Mouse (Mus musculus) hindbrain, embryonic 16.5 days (tissue): ENCODE measurements at regions not wholly inside any gene's neighbourhood (a gene's known extent, or its start where the extent isn't known, plus 50 kb on each side); places are given as distances from the start of the nearest gene placed in this dataset.

Experiments
- ATAC-seq: fragments of 200-750 bp; cut with Nextera tagmentation; 2 replicates; pipeline ENCODE4 v1.8.0; 2017; ENCODE audit warnings: moderate TSS enrichment, moderate library complexity
- H3K27ac ChIP-seq: fragments of 300-500 bp; sonication (generic); 2 replicates; pipeline ENCODE4 v1.5.1; 2014; ENCODE audit warnings: low read depth, mild to moderate bottlenecking, control low read depth, low read length, moderate library complexity
- H3K27me3 ChIP-seq: fragments of 300-500 bp; sonication (generic); replicated peaks from 2 replicates; pipeline ENCODE4 v1.6.1; 2014; ENCODE audit warnings: low read length; ENCODE audit not compliant: control insufficient read depth, insufficient read depth
- H3K36me3 ChIP-seq: fragments of 300-500 bp; sonication (generic); 2 replicates; pipeline ENCODE4 v1.6.1; 2014; ENCODE audit warnings: mild to moderate bottlenecking, low read length, moderate library complexity, mixed read lengths; ENCODE audit not compliant: control insufficient read depth, insufficient read depth
- H3K4me1 ChIP-seq: fragments of 300-500 bp; sonication (generic); 2 replicates; pipeline ENCODE4 v1.6.1; 2014; ENCODE audit warnings: low read depth, low read length; ENCODE audit not compliant: control insufficient read depth, insufficient read depth
- H3K4me2 ChIP-seq: fragments of 300-500 bp; sonication (generic); 2 replicates; pipeline ENCODE4 v1.6.1; 2014; ENCODE audit warnings: mild to moderate bottlenecking, low read length, control low read depth, moderate library complexity
- H3K4me3 ChIP-seq: fragments of 300-500 bp; sonication (generic); 2 replicates; pipeline ENCODE4 v1.5.1; 2014; ENCODE audit warnings: mild to moderate bottlenecking, low read length, control low read depth, moderate library complexity
- H3K9ac ChIP-seq: fragments of 300-500 bp; sonication (generic); 2 replicates; pipeline ENCODE4 v1.6.1; 2014; ENCODE audit warnings: low read depth, mild to moderate bottlenecking, control low read depth, low read length, moderate library complexity
- H3K9me3 ChIP-seq: fragments of 300-500 bp; sonication (generic); 2 replicates; pipeline ENCODE4 v1.6.1; 2014; ENCODE audit warnings: mild to moderate bottlenecking, low read length, moderate library complexity; ENCODE audit not compliant: control insufficient read depth
- WGBS: fragments of 180-500 bp; shearing (Covaris S2); extraction: QIAGEN DNeasy Blood & Tissue Kit; methylation state at CpG from one replicate; pipeline ENCODE4 v1.1.7; 2014; 5-methylcytosine and 5-hydroxymethylcytosine counted together

DNA sequence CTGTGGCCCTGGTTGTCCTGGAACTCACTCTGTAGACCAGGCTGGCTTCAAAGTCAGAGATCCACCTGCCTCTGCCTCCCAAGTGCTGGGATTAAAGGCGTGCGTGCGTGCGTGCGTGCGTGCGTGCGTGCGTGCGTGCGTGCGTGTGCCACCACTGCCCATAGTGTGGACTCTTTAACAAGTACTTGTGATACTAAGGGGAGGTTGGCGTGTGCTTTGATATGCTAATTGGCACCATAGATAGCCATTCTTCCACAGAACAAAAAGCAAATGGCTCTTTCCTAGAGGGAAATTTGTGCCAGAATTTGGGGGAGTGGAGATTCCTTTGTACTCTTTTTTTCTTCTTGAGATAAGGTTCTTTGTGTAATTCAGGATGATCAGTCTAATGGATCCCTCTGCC lies 91.3 kb upstream of the Nr5a2 start:
- no peaks in the 10 kb centered on the region for H3K27me3 ChIP-seq
- H3K9me3 ChIP-seq = no peaks in the 10 kb centered on the region
- H3K4me1 ChIP-seq = no peaks in the 10 kb centered on the region
- no peaks in the 10 kb centered on the region for H3K36me3 ChIP-seq
- H3K9ac ChIP-seq = no peak overlapping the region
- H3K27ac ChIP-seq = no peak overlapping the region
- H3K4me2 ChIP-seq = no peak overlapping the region
- H3K4me3 ChIP-seq = no peak overlapping the region
- ATAC-seq = no peak
- 72% methylated on average over 13 of the region's 13 CpGs for WGBS

DNA sequence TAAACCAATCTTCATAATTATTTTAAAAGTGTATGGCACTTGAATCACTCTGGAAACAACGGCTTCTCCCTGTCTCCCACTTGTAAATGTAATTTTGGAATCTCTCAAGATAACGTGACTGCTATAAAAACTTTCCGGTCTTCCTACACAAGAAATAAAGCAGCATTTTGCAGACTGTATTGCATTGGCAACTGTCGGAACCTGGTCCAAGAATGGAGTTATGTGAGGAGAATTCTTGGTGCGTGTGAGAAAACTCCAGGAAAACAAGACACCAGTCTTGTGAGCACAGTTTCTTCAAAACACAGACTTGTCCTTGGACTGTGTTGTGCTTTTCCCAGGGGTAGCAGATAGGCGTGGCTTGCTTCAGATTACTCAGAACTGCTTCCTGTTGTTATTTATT lies 83.8 kb upstream of the Nr5a2 start:
- WGBS = 88% methylated on average over 6 of the region's 6 CpGs
- no peak overlapping the region for H3K27ac ChIP-seq
- no peak overlapping the region for H3K4me2 ChIP-seq
- no peak for ATAC-seq
- H3K36me3 ChIP-seq = no peaks in the 10 kb centered on the region
- no peaks in the 10 kb centered on the region for H3K4me1 ChIP-seq
- no peak overlapping the region for H3K4me3 ChIP-seq
- H3K9ac ChIP-seq = no peak overlapping the region
- H3K27me3 ChIP-seq = no peaks in the 10 kb centered on the region
- no peaks in the 10 kb centered on the region for H3K9me3 ChIP-seq

DNA sequence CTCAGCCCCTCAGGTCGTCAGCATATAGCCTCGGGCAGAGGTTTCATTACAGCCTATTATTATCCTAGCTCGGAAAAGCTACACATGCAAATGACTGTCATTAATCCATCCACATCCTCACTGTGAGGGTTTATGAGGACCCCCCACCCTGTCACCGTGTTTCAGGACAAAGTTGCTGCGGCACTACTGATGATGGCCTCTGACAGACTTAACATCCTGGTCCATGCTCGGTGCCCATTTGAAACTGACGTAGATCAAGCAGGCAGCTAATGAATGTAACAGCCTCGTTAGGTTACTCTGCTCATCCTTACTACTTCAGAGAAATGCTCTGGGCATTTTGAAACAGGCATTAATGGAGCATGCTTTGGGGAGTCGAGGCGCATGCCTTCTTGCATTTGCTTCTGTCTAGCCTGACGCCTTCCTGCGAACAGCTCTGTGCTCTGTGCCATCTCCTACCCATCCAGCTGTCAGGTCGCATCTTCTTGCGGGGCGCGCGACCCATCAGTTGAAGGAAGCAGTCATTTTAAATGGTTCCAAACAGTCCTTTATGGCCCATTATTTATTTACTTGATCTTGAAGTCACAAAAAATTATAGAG lies 82.3 kb upstream of the Nr5a2 start:
- no peak overlapping the region for H3K4me2 ChIP-seq
- no peak overlapping the region for H3K27ac ChIP-seq
- no peaks in the 10 kb centered on the region for H3K9me3 ChIP-seq
- ATAC-seq = no peak
- H3K36me3 ChIP-seq = no peaks in the 10 kb centered on the region
- H3K4me3 ChIP-seq = no peak overlapping the region
- H3K27me3 ChIP-seq = no peaks in the 10 kb centered on the region
- 75% methylated on average over 17 of the region's 17 CpGs for WGBS
- H3K9ac ChIP-seq = no peak overlapping the region
- no peaks in the 10 kb centered on the region for H3K4me1 ChIP-seq

DNA sequence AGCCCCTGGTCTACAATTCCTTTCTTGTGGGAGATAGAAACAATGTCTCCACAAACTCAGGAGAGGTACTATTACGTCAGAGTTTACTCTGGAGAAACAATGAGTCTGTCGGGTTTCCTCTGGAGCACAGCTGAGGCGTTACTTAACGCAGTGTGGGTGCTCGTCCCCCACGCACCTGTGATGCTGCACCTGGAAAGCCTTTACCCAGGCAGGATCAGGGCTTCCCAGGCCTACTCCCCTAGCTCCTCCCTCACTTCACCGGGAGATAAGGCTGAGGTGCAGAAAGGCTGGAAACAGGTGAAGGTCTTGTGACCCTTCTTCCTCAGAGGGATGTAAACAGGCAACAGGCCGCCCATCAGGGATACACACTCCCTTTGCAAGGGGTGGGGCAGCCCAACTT lies 80.7 kb upstream of the Nr5a2 start:
- Histone ChIP-seq H3K4me3 (no peak overlapping the region), H3K4me2 (no peak overlapping the region), H3K9ac (no peak overlapping the region), H3K27me3 (no peaks in the 10 kb centered on the region), H3K4me1 (no peaks in the 10 kb centered on the region), H3K9me3 (no peaks in the 10 kb centered on the region), H3K36me3 (no peaks in the 10 kb centered on the region), H3K27ac (no peak overlapping the region)
- no peak for ATAC-seq
- WGBS = 67% methylated on average over 8 of the region's 8 CpGs

DNA sequence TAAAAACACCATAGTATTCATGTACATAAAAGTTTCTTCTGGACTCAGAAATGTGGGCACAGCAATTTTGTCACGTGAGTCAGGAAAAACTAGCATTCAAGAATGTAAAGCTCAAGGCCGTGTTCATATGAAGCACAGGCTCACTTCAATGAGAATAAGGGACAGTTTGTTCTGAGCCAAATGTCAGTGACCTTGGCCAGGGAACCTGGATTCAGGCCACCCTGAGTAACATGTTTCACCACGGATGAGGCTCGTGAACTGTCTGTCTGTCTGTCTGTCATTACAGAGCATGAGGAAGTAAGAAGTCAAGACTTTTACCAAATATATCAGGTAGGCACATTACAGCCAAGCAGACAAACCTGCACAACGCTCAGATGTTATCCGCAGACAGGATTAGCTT lies 74.3 kb upstream of the Nr5a2 start:
- ATAC-seq = no peak
- Histone ChIP-seq H3K4me1 (no peaks in the 10 kb centered on the region), H3K4me2 (no peak overlapping the region), H3K9me3 (no peaks in the 10 kb centered on the region; the same call in 1 of the 2 replicates), H3K9ac (no peak overlapping the region), H3K27ac (no peak overlapping the region), H3K36me3 (no peaks in the 10 kb centered on the region), H3K4me3 (no peak overlapping the region), H3K27me3 (no peaks in the 10 kb centered on the region)
- WGBS = 92% methylated on average over 6 of the region's 6 CpGs

DNA sequence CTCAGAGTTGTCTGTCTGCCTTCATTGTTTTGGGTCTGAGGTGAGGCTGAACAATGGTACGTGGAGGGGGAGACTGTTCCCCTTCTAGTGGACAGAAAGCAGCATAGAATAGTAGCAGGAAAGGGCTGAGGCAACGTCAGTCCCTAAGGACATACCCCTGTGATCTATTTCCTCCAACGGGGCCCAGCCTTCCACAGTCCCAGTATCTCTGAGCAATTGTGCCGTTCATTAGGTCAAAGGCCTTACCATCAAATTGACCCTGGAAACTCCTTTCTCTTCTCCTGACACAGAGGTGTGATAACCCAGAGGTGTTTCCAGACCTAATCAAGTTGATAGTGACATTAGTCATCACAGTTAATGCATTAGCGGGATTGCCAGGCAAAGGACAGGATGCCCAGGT lies 73.4 kb upstream of the Nr5a2 start:
- no peak overlapping the region for H3K9ac ChIP-seq
- H3K9me3 ChIP-seq = no peaks in the 10 kb centered on the region; the same call in 1 of the 2 replicates
- no peaks in the 10 kb centered on the region for H3K36me3 ChIP-seq
- H3K4me1 ChIP-seq = no peaks in the 10 kb centered on the region
- no peaks in the 10 kb centered on the region for H3K27me3 ChIP-seq
- 80% methylated on average over 5 of the region's 5 CpGs for WGBS
- no peak overlapping the region for H3K27ac ChIP-seq
- H3K4me2 ChIP-seq = no peak overlapping the region
- no peak for ATAC-seq
- H3K4me3 ChIP-seq = no peak overlapping the region

DNA sequence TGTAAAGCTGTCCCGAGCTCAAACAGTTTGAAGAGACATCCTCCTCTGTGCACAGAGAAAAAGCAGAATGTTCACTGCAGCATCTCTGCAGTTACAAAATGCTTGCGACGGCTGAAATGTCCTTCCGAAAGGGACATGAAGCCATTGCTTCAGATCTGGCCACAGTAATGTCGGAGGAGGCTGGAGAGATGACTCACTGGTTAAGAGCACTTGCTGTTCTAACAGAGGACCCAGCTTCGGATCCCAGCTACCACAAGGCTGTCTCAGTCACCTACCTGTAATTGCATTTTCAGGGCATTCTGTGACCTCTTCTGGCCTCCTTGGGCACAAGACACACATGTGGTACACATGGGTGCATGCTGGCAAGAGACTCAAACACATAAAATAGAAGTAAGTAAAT lies 63.5 kb upstream of the Nr5a2 start:
- ATAC-seq = no peak
- no peaks in the 10 kb centered on the region for H3K4me1 ChIP-seq
- H3K36me3 ChIP-seq = no peaks in the 10 kb centered on the region
- no peak overlapping the region for H3K4me3 ChIP-seq
- 0 out of 2 replicates have a peak, but pooled peaks cover 2% of the 10 kb centered on the region for H3K9me3 ChIP-seq
- 82% methylated on average over 6 of the region's 6 CpGs for WGBS
- H3K27me3 ChIP-seq = no peaks in the 10 kb centered on the region
- no peak overlapping the region for H3K9ac ChIP-seq
- no peak overlapping the region for H3K27ac ChIP-seq
- H3K4me2 ChIP-seq = no peak overlapping the region

DNA sequence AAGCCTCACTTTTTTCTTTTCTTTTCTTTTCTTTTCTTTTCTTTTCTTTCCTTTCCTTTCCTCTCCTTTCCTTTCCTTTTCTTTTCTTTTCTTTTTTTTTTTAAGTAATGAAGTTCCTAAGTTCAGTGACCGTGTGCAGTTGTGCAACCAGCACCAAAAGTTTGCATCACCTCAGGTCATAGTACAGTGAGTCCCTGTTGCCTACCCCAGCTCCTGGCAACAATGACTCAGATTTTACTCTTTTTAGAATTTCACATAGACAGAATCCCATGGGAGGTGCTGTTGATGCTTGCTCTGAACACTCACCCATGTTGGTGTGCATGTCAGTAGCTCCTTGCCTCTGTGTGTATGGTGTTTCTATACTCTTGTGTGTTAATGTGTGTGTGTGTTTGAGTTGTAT lies 60.3 kb upstream of the Nr5a2 start:
- Histone ChIP-seq H3K4me1 (no peaks in the 10 kb centered on the region), H3K4me3 (no peak overlapping the region), H3K27ac (no peak overlapping the region), H3K27me3 (no peaks in the 10 kb centered on the region), H3K36me3 (no peaks in the 10 kb centered on the region), H3K9ac (no peak overlapping the region), H3K9me3 (0 out of 2 replicates have a peak, but pooled peaks cover 2% of the 10 kb centered on the region), H3K4me2 (no peak overlapping the region)
- ATAC-seq = no peak
- 86% methylated on average over 1 of the region's 1 CpGs for WGBS

DNA sequence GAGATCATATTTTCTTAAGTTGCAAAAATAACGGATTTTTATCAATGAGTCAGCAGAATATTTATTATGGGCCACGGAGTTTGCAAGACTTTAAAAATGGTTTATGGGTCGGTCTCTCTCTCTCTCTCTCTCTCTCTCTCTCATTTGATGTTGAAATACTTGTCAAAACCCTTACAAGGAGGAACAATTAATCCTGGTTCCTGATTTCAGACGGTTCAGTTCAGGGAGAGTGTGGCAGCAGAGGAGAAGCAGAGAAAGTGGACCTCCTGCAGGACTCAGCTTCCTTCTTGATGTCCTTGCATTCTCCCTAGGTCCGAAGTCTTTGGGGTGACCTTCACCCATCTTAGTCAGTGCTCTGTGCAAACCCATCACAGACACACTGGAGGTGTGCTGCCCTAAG lies 57.4 kb upstream of the Nr5a2 start:
- Histone ChIP-seq H3K27me3 (no peaks in the 10 kb centered on the region), H3K9ac (no peak overlapping the region), H3K36me3 (no peaks in the 10 kb centered on the region), H3K4me3 (no peak overlapping the region), H3K4me2 (no peak overlapping the region), H3K4me1 (no peaks in the 10 kb centered on the region), H3K9me3 (no peaks in the 10 kb centered on the region), H3K27ac (no peak overlapping the region)
- ATAC-seq = no peak
- WGBS = 85% methylated on average over 5 of the region's 5 CpGs
